Mouse (Mus musculus): ENCODE results near the gene Lmbr1l. TPM values are rescaled to one million over a fixed set of nuclear protein-coding genes. Genes with fewer than 3 reads are reported as not detected.
"Not testable (repeated sequence)": the region's sequence is repeated elsewhere in the genome, so short reads cannot be mapped to it uniquely, and the experiment has no call there.

The Lmbr1l gene
- total RNA-seq, 2 experiments from 2014 or later, result 16.9 to 19.8 TPM

DNA sequence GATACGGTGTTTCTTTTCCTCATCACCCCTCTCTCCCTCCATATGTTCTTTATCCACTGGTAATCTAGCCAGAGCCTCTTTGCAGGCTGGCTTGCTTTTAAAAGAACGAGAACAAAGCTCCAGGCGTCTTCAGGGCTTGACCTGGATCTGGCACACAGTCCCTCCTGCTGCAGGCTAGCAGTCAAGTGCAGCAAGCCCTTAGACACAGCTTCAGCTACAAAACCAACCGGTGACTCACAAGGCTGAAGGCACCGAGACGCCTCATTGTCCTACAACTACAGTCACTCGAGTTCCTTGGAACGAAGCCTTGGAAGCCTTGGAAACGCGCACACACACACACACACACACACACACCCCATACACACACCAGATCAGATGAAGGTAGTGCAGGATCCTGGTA lies 22.8 kb upstream of the Lmbr1l start:
- DNase-seq (ENCODE audit: low spot score in 2 of 2), result no peak

- peak; percentile 90 to 94 for DNase-seq (ENCODE audit: low spot score in 2 of 2)
Measured at GRCm38 (mm10) chr15:98934217-98934839, 16.3 kb upstream of the Lmbr1l start, which contains the start of gene Tuba1b. Gene Tuba1b, minus strand, starts transcription at chr15:98934565.

DNA sequence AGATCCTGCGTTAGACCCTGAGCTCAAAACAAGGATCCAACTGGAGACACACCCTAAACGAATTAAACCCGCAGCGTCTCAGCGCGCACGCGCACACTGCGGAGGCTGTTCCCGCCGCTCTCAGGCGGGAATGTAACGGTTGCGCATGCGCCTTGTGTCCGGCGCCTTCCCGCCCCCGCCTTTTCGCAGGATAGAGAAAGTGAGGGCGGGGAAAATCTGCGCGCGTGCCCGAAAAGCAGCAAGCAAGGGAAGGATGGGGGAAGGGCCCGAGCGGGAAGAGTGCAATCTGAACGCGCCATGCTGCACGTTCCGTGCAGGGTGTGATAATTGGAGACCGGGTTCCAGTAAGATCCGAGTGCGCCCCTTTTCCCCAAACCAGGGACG lies 15.8 kb upstream of the Lmbr1l start:
- DNase-seq (ENCODE audit: low spot score in 2 of 2), result peak; percentile 93 to 97

- DNase-seq (ENCODE audit: low spot score in 2 of 2), result not testable (repeated sequence)
Measured at GRCm38 (mm10) chr15:98933004-98933671, 15.1 kb upstream of the Lmbr1l start.

GRCm38 (mm10) chr15:98930998-98931397 lies 13.0 kb upstream of the Lmbr1l start:
- DNase-seq (ENCODE audit: low spot score in 2 of 2), result no peak

DNA sequence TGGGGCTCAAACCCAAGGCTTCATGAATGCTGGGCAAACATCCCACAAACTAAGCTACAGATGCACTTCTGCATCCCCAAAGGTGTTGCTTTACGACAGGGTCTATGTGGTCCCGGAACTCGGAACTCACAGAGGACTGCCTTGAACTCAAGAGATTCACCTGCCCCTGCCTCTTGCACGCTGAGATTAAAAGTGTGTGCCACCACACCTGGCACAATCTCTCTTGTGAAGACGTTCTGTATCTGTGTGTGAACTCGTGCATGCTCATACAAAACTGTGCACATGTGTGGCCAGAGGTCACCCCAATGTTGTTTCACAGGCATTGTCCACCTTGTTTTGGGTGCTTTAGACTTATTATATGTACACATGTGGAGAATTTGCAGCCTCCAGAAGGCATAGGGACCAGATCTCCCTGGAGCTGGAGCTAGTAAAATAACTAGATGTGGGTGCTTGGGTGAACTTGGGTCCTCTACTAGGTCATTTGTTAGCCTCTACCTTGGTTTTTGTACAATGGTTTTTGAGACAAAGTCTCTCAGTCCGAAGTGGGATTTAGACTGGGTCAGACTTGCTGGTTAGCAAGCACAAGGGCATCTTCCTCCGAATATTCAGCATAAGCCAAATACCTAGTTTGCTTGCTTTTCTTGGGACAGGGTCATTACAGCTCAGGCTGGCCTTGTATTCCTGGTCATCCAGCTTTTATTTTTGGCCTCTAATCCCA lies 12.1 kb upstream of the Lmbr1l start:
- no peak for DNase-seq (ENCODE audit: low spot score in 2 of 2)

- peak in 1 of 2 experiments; percentile 61 for DNase-seq (ENCODE audit: low spot score in 2 of 2)
Measured at GRCm38 (mm10) chr15:98928598-98929240, 10.7 kb upstream of the Lmbr1l start.

- DNase-seq (ENCODE audit: low spot score in 2 of 2), result no peak
Measured at GRCm38 (mm10) chr15:98927566-98927965, 9.5 kb upstream of the Lmbr1l start.

- no peak for DNase-seq (ENCODE audit: low spot score in 2 of 2)
Measured at GRCm38 (mm10) chr15:98924682-98925081, 6.7 kb upstream of the Lmbr1l start.

DNA sequence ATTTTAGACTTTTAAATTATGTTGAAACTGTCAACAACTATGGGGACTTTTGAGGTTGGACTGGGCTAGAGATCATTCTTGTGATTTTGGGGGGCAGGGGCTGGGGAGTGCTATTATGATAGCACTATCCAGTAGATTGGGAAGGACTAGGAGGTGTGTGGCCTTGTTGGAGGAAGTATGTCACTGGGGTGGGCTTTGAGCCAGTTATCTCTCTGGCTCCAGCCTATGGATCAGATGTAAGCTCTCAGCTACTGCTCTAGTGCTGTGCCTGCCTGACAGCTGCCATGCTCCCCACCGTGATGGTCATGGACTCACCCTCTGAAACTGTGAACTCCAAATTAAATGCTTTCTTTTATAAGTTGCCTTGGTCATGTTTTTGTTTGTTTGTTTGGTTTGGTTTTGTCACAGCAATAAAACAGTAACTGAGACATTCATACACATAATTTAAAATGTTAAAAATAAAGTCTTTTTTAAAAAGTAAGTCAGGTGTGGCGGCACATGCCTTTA lies 5.1 kb upstream of the Lmbr1l start:
- no peak for DNase-seq (ENCODE audit: low spot score in 2 of 2)

GRCm38 (mm10) chr15:98922581-98922980 lies 4.5 kb upstream of the Lmbr1l start:
- no peak for DNase-seq (ENCODE audit: low spot score in 2 of 2)

DNA sequence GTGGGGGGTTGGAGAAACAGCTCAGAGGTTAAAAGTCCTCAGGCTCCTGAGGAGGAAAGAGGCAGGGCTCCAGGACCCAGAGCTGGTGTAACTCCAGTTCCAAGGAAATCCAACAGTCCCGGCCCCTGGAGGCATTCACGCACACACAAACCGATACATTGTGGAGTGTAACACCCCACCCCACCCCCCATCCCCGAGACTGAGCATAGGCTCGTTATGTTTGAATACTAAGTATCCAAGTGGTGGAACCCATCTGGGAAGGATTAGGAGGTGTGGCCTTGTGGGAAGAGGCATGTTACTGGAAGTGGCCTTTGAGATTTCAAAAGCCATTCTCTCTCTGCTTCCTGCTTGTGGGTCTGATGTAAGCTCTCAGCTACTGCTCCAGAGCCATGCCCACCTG lies 3.5 kb upstream of the Lmbr1l start:
- no peak for DNase-seq (ENCODE audit: low spot score in 2 of 2)

- not testable (repeated sequence) for DNase-seq (ENCODE audit: low spot score in 2 of 2)
Measured at GRCm38 (mm10) chr15:98918499-98918895, 466 bp upstream of the Lmbr1l start.

- DNase-seq (ENCODE audit: low spot score in 2 of 2), result peak in 1 of 2 experiments; percentile 25
Measured at GRCm38 (mm10) chr15:98917091-98917490, 940 bp downstream of the Lmbr1l start.

DNA sequence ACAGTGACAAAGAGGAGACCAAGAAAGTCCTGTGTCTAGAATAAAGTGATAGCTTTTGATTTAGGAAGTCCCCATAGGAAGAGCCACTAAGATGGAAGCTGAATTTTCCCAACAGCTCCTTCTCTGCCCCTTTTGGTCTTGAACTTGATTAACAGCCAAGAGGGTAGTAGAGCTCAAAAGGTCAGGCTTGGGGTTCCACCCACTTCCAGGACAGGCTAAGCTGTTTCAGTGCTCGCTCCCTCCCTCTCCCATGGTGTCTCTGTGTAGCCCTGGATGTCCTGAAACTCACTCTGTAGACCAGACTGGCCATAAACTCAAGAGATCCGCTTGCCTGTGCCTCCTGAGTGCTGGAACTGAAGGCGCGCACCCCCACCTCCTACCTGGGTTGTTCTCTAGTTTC lies 2.0 kb downstream of the Lmbr1l start:
- no peak for DNase-seq (ENCODE audit: low spot score in 2 of 2)

GRCm38 (mm10) chr15:98914903-98915302 lies 3.1 kb downstream of the Lmbr1l start:
- no peak for DNase-seq (ENCODE audit: low spot score in 2 of 2)

DNA sequence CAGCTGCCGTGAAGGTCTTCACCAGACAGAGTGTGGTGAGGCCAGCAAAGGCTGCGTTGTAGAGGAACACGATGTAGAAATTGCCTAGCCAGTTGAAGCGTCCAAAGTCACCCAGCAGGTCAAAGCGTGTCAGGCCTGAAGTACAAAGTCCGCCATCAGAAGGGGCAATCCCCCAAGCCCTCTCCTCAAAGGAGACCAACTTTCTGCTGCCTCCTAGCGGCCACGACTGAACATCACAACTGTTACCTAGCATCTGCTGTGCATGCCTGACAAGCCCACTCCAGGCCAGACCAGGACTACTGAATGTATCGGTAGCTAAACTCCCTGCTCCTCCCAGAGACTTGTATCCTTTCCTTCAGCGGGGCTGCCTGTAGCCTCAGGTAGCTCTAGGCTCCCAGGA lies 13.3 kb downstream of the Lmbr1l start:
- no peak for DNase-seq (ENCODE audit: low spot score in 2 of 2)

DNA sequence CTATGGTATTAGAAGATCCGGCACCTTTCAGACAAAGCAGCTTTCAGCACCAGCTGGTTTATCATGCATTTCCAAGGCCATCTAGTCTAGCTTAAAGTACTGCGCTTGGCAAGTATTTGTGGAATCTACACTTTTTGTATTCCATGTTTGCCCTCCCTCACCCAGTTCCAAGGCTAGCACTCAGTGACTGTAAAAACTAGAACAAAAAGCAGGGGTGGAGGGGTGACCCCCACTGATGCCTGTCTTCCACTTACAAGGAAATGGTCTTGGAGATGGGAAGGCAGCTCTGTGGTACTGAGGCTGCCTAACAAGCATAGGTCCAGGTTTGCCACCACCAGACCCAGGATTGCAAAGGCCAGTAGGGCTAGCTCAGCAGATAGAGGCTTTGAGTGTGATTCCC lies 15.4 kb downstream of the Lmbr1l start:
- no peak for DNase-seq (ENCODE audit: low spot score in 2 of 2)

GRCm38 (mm10) chr15:98901530-98901929 lies 16.5 kb downstream of the Lmbr1l start:
- DNase-seq (ENCODE audit: low spot score in 2 of 2), result no peak

- no peak for DNase-seq (ENCODE audit: low spot score in 2 of 2)
Measured at GRCm38 (mm10) chr15:98897928-98898800, 19.9 kb downstream of the Lmbr1l start, which contains the start of gene Dhh. Gene Dhh, minus strand, starts transcription at chr15:98898540.
